Mouse (Mus musculus) mature B cell (primary cell): ENCODE measurements around the gene Tmcc2.
"Not testable (repeated sequence)": the region's sequence is repeated elsewhere in the genome, so short reads cannot be mapped to it uniquely, and the experiment has no call there.

Experiments used
- in situ Hi-C: fragments of 300-500 bp; cut with MboI; formaldehyde crosslinking; loops from 2 replicates; pipeline ENCODE4 v1.14.3; 2019

Gene Tmcc2

GRCm38 (mm10) chr1:132367692-132368506 is 23.2 kb downstream of the Tmcc2 start:
- in situ Hi-C loops: loop anchor here (10.0 kb wide), 1 partner anchor 107 kb away; the partner anchor contains the start of gene Rbbp5

DNA sequence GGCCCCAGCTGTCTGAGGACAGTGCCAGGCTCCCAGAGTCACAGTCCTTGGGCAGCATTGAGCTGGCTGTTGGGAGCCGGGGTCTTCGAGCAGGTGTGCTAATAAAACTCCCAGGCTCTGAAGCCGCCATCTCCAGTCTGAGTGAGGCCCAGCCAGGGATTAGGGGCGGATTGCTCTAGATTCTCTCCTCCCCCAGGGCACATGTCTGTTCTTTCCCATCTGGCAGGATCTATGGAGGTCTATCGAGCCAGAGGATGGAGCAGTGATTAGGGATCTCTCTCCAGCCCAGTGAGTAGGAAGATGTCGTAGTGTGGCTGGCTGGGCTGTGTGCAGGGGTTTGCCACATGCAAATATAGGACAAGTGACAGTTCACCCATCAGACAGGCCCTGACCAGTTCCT is 24.1 kb downstream of the Tmcc2 start:
- in situ Hi-C loops: loop anchor here (10.0 kb wide), 1 partner anchor 108 kb away; the partner anchor contains the start of gene Rbbp5

DNA sequence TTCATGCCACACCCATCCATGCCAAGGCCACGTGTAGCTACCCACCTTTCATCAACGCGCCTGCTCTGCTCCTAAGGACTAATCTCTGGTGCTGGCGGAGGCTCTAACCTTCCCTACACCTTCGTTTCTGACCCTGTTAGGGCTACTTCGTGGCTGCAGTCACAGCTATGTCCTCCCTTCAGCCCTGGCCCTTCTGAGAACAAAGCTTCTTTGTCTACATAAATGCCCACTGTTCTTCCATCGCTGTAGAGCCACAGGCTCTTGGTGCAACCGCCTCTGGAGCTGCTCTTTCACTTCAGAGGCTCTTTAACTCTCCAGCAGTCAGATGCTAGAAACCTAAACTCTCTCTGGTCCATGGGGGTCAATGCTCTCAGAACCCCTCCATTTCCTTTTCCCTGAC is 24.8 kb downstream of the Tmcc2 start:
- in situ Hi-C loops: loop anchor here (10.0 kb wide), 1 partner anchor 109 kb away; the partner anchor contains the start of gene Rbbp5

- in situ Hi-C loops: loop anchor here (10.0 kb wide), 1 partner anchor 109 kb away; the partner anchor contains the start of gene Rbbp5
Observed at GRCm38 (mm10) chr1:132365645-132366044, 25.4 kb downstream of the Tmcc2 start.

DNA sequence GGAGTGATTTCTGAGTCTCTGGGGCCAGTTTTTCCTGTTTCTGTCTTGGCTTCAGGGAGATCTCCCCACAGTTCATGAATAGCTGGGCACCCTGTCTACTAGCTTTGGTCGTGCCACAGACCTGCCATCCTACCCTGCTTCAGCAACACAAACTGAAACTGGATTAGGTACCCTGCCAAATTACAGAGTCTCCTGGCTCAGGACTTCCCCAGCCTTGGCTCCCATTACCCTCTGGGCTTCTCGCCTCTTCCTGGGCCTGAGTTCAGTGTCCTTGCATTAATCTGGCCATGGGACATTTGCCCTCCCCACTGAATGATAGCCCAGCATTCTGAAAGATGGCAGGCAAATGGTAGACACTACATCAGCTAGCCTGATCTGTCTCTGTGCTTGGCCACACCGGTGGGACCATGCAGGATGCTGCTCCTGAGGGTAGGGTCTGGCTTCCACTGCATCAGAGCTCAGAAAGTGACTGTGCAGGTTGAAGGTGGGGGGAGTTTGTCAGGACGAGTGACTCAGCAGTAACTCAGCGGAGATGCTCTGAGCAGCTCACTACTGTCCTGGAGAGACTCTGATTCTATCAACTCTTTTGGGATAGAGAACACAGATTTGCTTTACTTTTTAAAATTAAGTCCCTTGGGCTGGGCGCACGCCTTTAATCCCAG is 26.1 kb downstream of the Tmcc2 start:
- in situ Hi-C loops: loop anchor here (10.0 kb wide), 1 partner anchor 110 kb away; the partner anchor contains the start of gene Rbbp5

DNA sequence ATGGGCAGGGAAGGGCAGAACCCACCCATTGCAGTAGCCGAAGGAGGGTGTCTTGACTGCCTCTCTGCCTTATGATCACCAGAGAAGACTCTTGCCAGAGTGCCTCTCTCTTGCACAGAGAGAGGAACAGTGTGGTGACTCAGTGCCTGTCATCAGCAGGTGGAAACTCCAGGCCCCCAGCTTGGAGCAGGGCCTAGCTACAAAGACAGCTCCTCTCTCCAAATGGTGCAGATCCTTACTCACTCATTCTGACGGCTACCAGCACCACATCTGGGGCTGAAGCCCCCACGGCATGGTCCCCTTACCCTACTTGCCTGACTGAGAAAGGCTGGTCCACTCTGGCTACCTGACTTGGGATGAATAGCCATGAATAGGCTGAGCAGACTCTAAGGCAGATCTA is 26.7 kb downstream of the Tmcc2 start:
- in situ Hi-C loops: loop anchor here (10.0 kb wide), 1 partner anchor 110 kb away; the partner anchor contains the start of gene Rbbp5

- in situ Hi-C loops: loop anchor here (10.0 kb wide), 1 partner anchor 113 kb away; the partner anchor contains the start of gene Rbbp5
Observed at GRCm38 (mm10) chr1:132361959-132362358, 29.1 kb downstream of the Tmcc2 start.

DNA sequence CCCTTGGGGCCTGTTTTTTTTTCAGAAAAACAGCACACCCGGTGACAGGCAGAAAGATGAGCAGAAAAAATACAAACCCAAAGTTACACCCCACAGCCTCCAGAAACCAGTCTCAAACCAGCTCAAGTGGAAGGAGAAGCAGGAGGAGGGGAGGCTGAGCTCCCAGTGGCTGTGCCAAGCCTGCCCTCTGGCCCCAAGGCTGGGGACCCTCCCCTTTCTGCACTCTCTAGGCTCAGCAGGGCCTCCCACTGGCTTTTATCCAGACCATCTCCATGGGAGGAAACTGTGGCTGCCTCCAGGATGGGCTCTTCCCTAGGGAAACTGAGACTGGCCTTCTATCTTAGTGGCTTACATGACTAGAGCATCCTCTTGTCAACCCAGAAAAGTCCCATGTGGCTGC is 34.2 kb downstream of the Tmcc2 start:
- in situ Hi-C loops: no loop called here

GRCm38 (mm10) chr1:132355841-132356242 is 35.2 kb downstream of the Tmcc2 start:
- in situ Hi-C loops: no loop called here

- in situ Hi-C loops: no loop called here
Observed at GRCm38 (mm10) chr1:132355162-132355601, 35.9 kb downstream of the Tmcc2 start.

GRCm38 (mm10) chr1:132354234-132354633 is 36.8 kb downstream of the Tmcc2 start:
- in situ Hi-C loops: loop anchor here (5.0 kb wide), 1 partner anchor 37 kb away; the partner anchor contains the start of gene Nuak2

GRCm38 (mm10) chr1:132353389-132353788 is 37.7 kb downstream of the Tmcc2 start:
- in situ Hi-C loops: loop anchor here (5.0 kb wide), 1 partner anchor 36 kb away; the partner anchor contains the start of gene Nuak2

DNA sequence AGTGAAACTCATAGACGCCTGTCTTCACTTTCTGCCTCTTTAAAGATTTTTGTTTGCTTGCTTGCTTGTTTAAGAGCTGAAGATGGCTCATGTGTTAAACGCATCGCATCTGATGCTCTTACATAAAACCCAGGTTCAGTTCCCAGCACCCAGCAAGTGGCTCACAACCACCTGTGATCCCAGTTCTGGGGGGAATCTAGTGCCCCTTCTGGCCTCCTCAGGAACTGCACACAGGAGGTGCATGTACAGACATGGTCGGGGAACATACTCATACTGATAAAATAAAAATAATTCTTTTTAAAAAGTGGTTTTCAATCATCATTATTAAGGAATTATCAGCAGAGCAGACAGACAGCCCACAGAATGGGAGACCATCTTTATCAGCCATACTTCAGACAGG is 40.0 kb downstream of the Tmcc2 start:
- in situ Hi-C loops: loop anchor here (5.0 kb wide), 1 partner anchor 34 kb away; the partner anchor contains the start of gene Nuak2

DNA sequence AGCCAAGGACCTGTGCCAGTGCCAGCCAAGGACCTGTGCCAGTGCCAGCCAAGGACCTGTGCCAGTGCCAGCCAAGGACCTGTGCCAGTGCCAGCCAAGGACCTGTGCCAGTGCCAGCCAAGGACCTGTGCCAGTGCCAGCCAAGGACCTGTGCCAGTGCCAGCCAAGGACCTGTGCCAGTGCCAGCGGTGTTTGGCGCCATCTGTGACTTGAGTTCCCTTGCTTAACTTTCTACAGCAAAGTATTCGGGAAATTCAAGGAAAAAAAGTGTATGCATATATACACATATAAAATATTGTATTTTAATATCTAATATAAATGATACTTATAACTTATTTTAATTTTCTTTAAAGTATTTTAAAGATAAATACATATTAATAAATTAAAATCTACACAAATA is 41.5 kb downstream of the Tmcc2 start:
- in situ Hi-C loops: not testable (repeated sequence)

DNA sequence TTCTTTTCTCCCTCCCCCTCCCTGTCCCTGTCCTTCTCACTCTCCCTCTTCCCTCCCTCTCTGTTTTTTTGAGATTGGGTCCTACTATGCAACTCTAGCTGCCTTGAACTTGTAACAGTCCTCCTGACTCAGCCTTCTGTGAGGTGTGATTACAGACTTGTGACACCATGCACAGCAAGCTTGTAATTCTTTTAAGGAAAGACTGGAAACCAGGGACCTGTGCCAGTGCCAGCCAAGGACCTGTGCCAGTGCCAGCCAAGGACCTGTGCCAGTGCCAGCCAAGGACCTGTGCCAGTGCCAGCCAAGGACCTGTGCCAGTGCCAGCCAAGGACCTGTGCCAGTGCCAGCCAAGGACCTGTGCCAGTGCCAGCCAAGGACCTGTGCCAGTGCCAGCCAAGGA is 42.0 kb downstream of the Tmcc2 start:
- in situ Hi-C loops: not testable (repeated sequence)

DNA sequence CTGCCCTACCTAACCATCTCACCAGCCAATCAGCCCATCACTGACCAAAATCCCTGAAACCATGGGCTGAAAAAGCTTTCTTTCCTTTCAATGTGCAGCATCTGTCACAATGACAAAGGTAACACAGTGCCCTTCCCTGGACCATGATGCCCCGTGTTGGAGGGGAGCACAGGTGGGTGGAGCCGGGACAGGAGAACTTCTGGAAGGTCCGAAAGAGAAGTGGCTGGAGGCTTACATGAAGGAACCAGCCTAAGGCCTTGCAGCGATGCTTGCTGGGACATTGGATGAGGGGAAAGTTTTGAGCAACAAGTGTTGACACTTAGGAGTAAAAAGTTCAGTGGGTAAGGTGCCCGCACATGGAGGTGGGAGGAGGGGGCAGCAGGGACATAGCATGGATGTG is 42.7 kb downstream of the Tmcc2 start:
- in situ Hi-C loops: no loop called here

GRCm38 (mm10) chr1:132346951-132347350 is 44.1 kb downstream of the Tmcc2 start:
- in situ Hi-C loops: no loop called here

- in situ Hi-C loops: no loop called here
Observed at GRCm38 (mm10) chr1:132346134-132346851, 44.8 kb downstream of the Tmcc2 start.

GRCm38 (mm10) chr1:132345514-132345913 is 45.6 kb downstream of the Tmcc2 start:
- in situ Hi-C loops: no loop called here

GRCm38 (mm10) chr1:132343656-132344055 is 47.4 kb downstream of the Tmcc2 start:
- in situ Hi-C loops: no loop called here

- in situ Hi-C loops: no loop called here
Observed at GRCm38 (mm10) chr1:132343191-132343590, 47.9 kb downstream of the Tmcc2 start.

GRCm38 (mm10) chr1:132342518-132342917 is 48.6 kb downstream of the Tmcc2 start:
- in situ Hi-C loops: no loop called here
